Mouse (Mus musculus): ENCODE data around the gene Kif23. TPM values are rescaled to one million over a fixed set of nuclear protein-coding genes. Genes with fewer than 3 reads are reported as not detected.

Gene Kif23
- polyA plus RNA-seq, 1 experiment from 2014 or later: 106 TPM

GRCm38 (mm10) chr9:61899804-61900203 lies 46.8 kb downstream of the Kif23 start:
- WGBS: 5% methylated on average over 16 of the region's 16 CpGs
- Histone ChIP-seq H3K4me1 (peaks cover 14% of the 10 kb centered on the region), H3K9ac (no peak overlapping the region)

GRCm38 (mm10) chr9:61898401-61898800 lies 48.2 kb downstream of the Kif23 start:
- H3K9me3 ChIP-seq: no peaks in the 10 kb centered on the region
- 0 out of 2 replicates have a peak, but pooled peaks cover 3% of the 10 kb centered on the region for H3K4me1 ChIP-seq
- H3K4me2 ChIP-seq: no peak overlapping the region
- no peak overlapping the region for H3K9ac ChIP-seq
- ATAC-seq (ENCODE audit: insufficient read depth, low FRiP score, low read depth): no peak
- no peak overlapping the region for H3K27ac ChIP-seq
- H3K36me3 ChIP-seq: no peaks in the 10 kb centered on the region
- H3K4me3 ChIP-seq (replicated peaks): no peak overlapping the region
- WGBS: under 1% methylated on average over 7 of the region's 8 CpGs
- H3K27me3 ChIP-seq (replicated peaks): peaks cover 13% of the 10 kb centered on the region; the same call in 1 of the 2 replicates

More at GRCm38 (mm10) chr9:61899804-61900203, 46.8 kb downstream of the Kif23 start:
- Histone ChIP-seq H3K4me3 (replicated peaks) (no peak overlapping the region), H3K4me2 (peak overlapping the region; percentile 14; the same call in 1 of the 2 replicates), H3K27me3 (replicated peaks) (peaks cover 13% of the 10 kb centered on the region; the same call in 1 of the 2 replicates), H3K36me3 (no peaks in the 10 kb centered on the region), H3K9me3 (no peaks in the 10 kb centered on the region), H3K27ac (no peak overlapping the region)
- ATAC-seq (ENCODE audit: insufficient read depth, low FRiP score, low read depth): no peak

GRCm38 (mm10) chr9:61895014-61895413 lies 51.6 kb downstream of the Kif23 start:
- H3K4me3 ChIP-seq (replicated peaks): no peak overlapping the region
- H3K9ac ChIP-seq: no peak overlapping the region
- H3K4me2 ChIP-seq: no peak overlapping the region
- no peak overlapping the region for H3K27ac ChIP-seq
- no peaks in the 10 kb centered on the region for H3K9me3 ChIP-seq
- no peaks in the 10 kb centered on the region for H3K36me3 ChIP-seq
- ATAC-seq (ENCODE audit: insufficient read depth, low FRiP score, low read depth): peak; percentile 34; the same call in 1 of the 2 replicates
- 44% methylated on average over 8 of the region's 8 CpGs for WGBS
- no peaks in the 10 kb centered on the region for H3K27me3 ChIP-seq (replicated peaks)
- 0 out of 2 replicates have a peak, but pooled peaks cover 3% of the 10 kb centered on the region for H3K4me1 ChIP-seq

- Histone ChIP-seq H3K27me3 (replicated peaks) (no peaks in the 10 kb centered on the region), H3K4me1 (0 out of 2 replicates have a peak, but pooled peaks cover 2% of the 10 kb centered on the region), H3K36me3 (no peaks in the 10 kb centered on the region), H3K27ac (no peak overlapping the region), H3K4me2 (no peak overlapping the region), H3K9me3 (no peaks in the 10 kb centered on the region), H3K9ac (no peak overlapping the region), H3K4me3 (replicated peaks) (no peak overlapping the region)
- 64% methylated on average over 8 of the region's 8 CpGs for WGBS
- no peak for ATAC-seq (ENCODE audit: insufficient read depth, low FRiP score, low read depth)
These were observed 56.7 kb downstream of the Kif23 start for GRCm38 (mm10) chr9:61889855-61890254.

GRCm38 (mm10) chr9:61887661-61888379 lies 58.8 kb downstream of the Kif23 start:
- Histone ChIP-seq H3K4me2 (no peak overlapping the region), H3K27ac (no peak overlapping the region), H3K4me3 (replicated peaks) (no peak overlapping the region), H3K4me1 (no peaks in the 10 kb centered on the region), H3K9ac (no peak overlapping the region), H3K27me3 (replicated peaks) (no peaks in the 10 kb centered on the region), H3K9me3 (no peaks in the 10 kb centered on the region), H3K36me3 (no peaks in the 10 kb centered on the region)
- ATAC-seq (ENCODE audit: insufficient read depth, low FRiP score, low read depth): no peak
- WGBS: 56% methylated on average over 11 of the region's 11 CpGs

GRCm38 (mm10) chr9:61885964-61886363 lies 60.6 kb downstream of the Kif23 start:
- 76% methylated on average over 7 of the region's 7 CpGs for WGBS
- no peak overlapping the region for H3K27ac ChIP-seq
- no peak overlapping the region for H3K9ac ChIP-seq
- H3K4me1 ChIP-seq: no peaks in the 10 kb centered on the region
- no peaks in the 10 kb centered on the region for H3K27me3 ChIP-seq (replicated peaks)
- H3K36me3 ChIP-seq: no peaks in the 10 kb centered on the region
- no peak overlapping the region for H3K4me3 ChIP-seq (replicated peaks)
- no peak for ATAC-seq (ENCODE audit: insufficient read depth, low FRiP score, low read depth)
- H3K4me2 ChIP-seq: no peak overlapping the region
- no peaks in the 10 kb centered on the region for H3K9me3 ChIP-seq

- ATAC-seq (ENCODE audit: insufficient read depth, low FRiP score, low read depth): no peak
- no peak overlapping the region for H3K9ac ChIP-seq
- H3K27ac ChIP-seq: no peak overlapping the region
- 74% methylated on average over 13 of the region's 13 CpGs for WGBS
- no peaks in the 10 kb centered on the region for H3K36me3 ChIP-seq
- no peaks in the 10 kb centered on the region for H3K27me3 ChIP-seq (replicated peaks)
- H3K9me3 ChIP-seq: no peaks in the 10 kb centered on the region
- H3K4me1 ChIP-seq: no peaks in the 10 kb centered on the region
- no peak overlapping the region for H3K4me3 ChIP-seq (replicated peaks)
- H3K4me2 ChIP-seq: no peak overlapping the region
These were observed 61.6 kb downstream of the Kif23 start for GRCm38 (mm10) chr9:61884936-61885335.

- Histone ChIP-seq H3K27me3 (replicated peaks) (no peaks in the 10 kb centered on the region), H3K4me1 (no peaks in the 10 kb centered on the region), H3K9me3 (no peaks in the 10 kb centered on the region), H3K27ac (no peak overlapping the region), H3K9ac (no peak overlapping the region), H3K4me3 (replicated peaks) (no peak overlapping the region), H3K36me3 (no peaks in the 10 kb centered on the region), H3K4me2 (no peak overlapping the region)
- WGBS: 69% methylated on average over 7 of the region's 7 CpGs
- no peak for ATAC-seq (ENCODE audit: insufficient read depth, low FRiP score, low read depth)
These were observed 62.2 kb downstream of the Kif23 start for GRCm38 (mm10) chr9:61884375-61884774.

GRCm38 (mm10) chr9:61882179-61882578 lies 64.4 kb downstream of the Kif23 start:
- Histone ChIP-seq H3K9me3 (no peaks in the 10 kb centered on the region), H3K36me3 (no peaks in the 10 kb centered on the region), H3K27me3 (replicated peaks) (no peaks in the 10 kb centered on the region), H3K4me1 (peaks cover 7% of the 10 kb centered on the region; the same call in 1 of the 2 replicates), H3K27ac (no peak overlapping the region), H3K4me2 (no peak overlapping the region), H3K4me3 (replicated peaks) (no peak overlapping the region), H3K9ac (no peak overlapping the region)
- ATAC-seq (ENCODE audit: insufficient read depth, low FRiP score, low read depth): no peak
- 64% methylated on average over 3 of the region's 3 CpGs for WGBS

- Histone ChIP-seq H3K27me3 (replicated peaks) (no peaks in the 10 kb centered on the region), H3K4me3 (replicated peaks) (no peak overlapping the region), H3K4me2 (no peak overlapping the region), H3K9ac (no peak overlapping the region), H3K27ac (no peak overlapping the region), H3K9me3 (no peaks in the 10 kb centered on the region), H3K4me1 (peaks cover 7% of the 10 kb centered on the region; the same call in 1 of the 2 replicates), H3K36me3 (no peaks in the 10 kb centered on the region)
- 50% methylated on average over 2 of the region's 2 CpGs for WGBS
- ATAC-seq (ENCODE audit: insufficient read depth, low FRiP score, low read depth): no peak
These were observed 67.7 kb downstream of the Kif23 start for GRCm38 (mm10) chr9:61878889-61879288.

GRCm38 (mm10) chr9:61877373-61878112 lies 69.0 kb downstream of the Kif23 start:
- Histone ChIP-seq H3K27me3 (replicated peaks) (no peaks in the 10 kb centered on the region), H3K36me3 (no peaks in the 10 kb centered on the region), H3K4me3 (replicated peaks) (no peak overlapping the region), H3K27ac (no peak overlapping the region), H3K4me2 (no peak overlapping the region), H3K4me1 (peaks cover 7% of the 10 kb centered on the region; the same call in 1 of the 2 replicates), H3K9ac (no peak overlapping the region), H3K9me3 (no peaks in the 10 kb centered on the region)
- 32% methylated on average over 22 of the region's 22 CpGs for WGBS
- ATAC-seq (ENCODE audit: insufficient read depth, low FRiP score, low read depth): no peak

- H3K4me3 ChIP-seq (replicated peaks): no peak overlapping the region
- ATAC-seq (ENCODE audit: insufficient read depth, low FRiP score, low read depth): no peak
- no peaks in the 10 kb centered on the region for H3K27me3 ChIP-seq (replicated peaks)
- H3K27ac ChIP-seq: no peak overlapping the region
- no peak overlapping the region for H3K4me2 ChIP-seq
- H3K4me1 ChIP-seq: peaks cover 7% of the 10 kb centered on the region; the same call in 1 of the 2 replicates
- H3K9me3 ChIP-seq: no peaks in the 10 kb centered on the region
- WGBS: 46% methylated on average over 8 of the region's 8 CpGs
- no peak overlapping the region for H3K9ac ChIP-seq
- no peaks in the 10 kb centered on the region for H3K36me3 ChIP-seq
These were observed 73.2 kb downstream of the Kif23 start for GRCm38 (mm10) chr9:61873325-61873724.

Data from stomach, embryonic 15.5 days (tissue).